Mouse (Mus musculus) hindbrain, embryonic 13.5 days (tissue): ENCODE measurements around the gene Rad23a. TPM values are rescaled to one million over a fixed set of nuclear protein-coding genes. Genes with fewer than 3 reads are reported as not detected.

Experiments
- ATAC-seq: fragments of 200-750 bp; cut with Nextera tagmentation; 2 replicates; pipeline ENCODE4 v1.8.0; 2017; ENCODE audit warnings: moderate TSS enrichment; ENCODE audit not compliant: low FRiP score
- H3K27ac ChIP-seq: fragments of 300-500 bp; sonication (generic); 2 replicates; pipeline ENCODE4 v1.5.1; 2015; ENCODE audit warnings: inconsistent platforms, mild to moderate bottlenecking, moderate library complexity
- H3K27me3 ChIP-seq: fragments of 300-500 bp; sonication (generic); 2 replicates; pipeline ENCODE4 v1.6.1; 2015; ENCODE audit warnings: mild to moderate bottlenecking, inconsistent platforms
- H3K36me3 ChIP-seq: fragments of 300-500 bp; sonication (generic); 2 replicates; pipeline ENCODE4 v1.6.1; 2015; ENCODE audit warnings: mild to moderate bottlenecking, inconsistent platforms
- H3K4me1 ChIP-seq: fragments of 300-500 bp; sonication (generic); replicated peaks from 2 replicates; pipeline ENCODE4 v1.6.1; 2015; ENCODE audit warnings: inconsistent platforms
- H3K4me2 ChIP-seq: fragments of 300-500 bp; sonication (generic); 2 replicates; pipeline ENCODE4 v1.6.1; 2015; ENCODE audit warnings: inconsistent platforms, mild to moderate bottlenecking, moderate library complexity
- H3K4me3 ChIP-seq: fragments of 300-500 bp; sonication (generic); 2 replicates; pipeline ENCODE4 v1.5.1; 2015; ENCODE audit warnings: mild to moderate bottlenecking, inconsistent platforms
- H3K9ac ChIP-seq: fragments of 300-500 bp; sonication (generic); 2 replicates; pipeline ENCODE4 v1.6.1; 2015; ENCODE audit warnings: mild to moderate bottlenecking, inconsistent platforms
- H3K9me3 ChIP-seq: fragments of 300-500 bp; sonication (generic); 2 replicates; pipeline ENCODE4 v1.6.1; 2016; ENCODE audit warnings: inconsistent platforms
- WGBS: fragments of 180-500 bp; shearing (Covaris S2); methylation state at CpG from one replicate; pipeline ENCODE4 v1.1.7; 2015; 5-methylcytosine and 5-hydroxymethylcytosine counted together
- polyA plus RNA-seq: library from polyadenylated mRNA; unstranded; fragments of >200 nt; fragmentation: Nextera tagmentation; extraction: Ambion mirVana; gene quantifications from 2 replicates; pipeline ENCODE4 v1.2.1, GENCODE M21; 2015

Rad23a gene
- polyA plus RNA-seq, 1 experiment from 2014 or later = 83.2 TPM

DNA sequence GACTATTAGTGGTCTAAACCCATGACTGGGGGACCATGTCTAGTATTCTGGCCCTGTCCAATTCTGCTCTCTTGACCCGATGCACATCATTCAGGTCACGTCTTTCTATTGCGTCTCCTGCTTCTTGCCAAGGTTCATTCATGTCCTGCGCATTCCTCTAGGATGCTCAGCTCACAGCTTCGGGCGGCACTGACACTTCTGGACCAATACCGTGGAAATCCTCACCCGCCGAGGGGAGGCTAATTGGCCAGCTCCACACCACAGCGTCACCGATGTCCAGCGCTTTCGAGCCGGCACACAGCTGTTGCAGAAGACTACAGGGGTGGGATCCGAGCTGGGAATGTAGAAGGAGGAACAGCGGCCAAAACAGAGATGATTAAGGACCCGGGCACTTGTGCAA, 24.3 kb downstream of the Rad23a start:
- 77% methylated on average over 17 of the region's 17 CpGs for WGBS
- Histone ChIP-seq H3K36me3 (0 out of 2 replicates have a peak, but pooled peaks cover 5% of the 10 kb centered on the region), H3K9ac (no peak overlapping the region), H3K27ac (peak overlapping the region; percentile 80), H3K4me1 (peaks cover 37% of the 10 kb centered on the region), H3K27me3 (peaks cover 25% of the 10 kb centered on the region), H3K4me3 (no peak overlapping the region), H3K4me2 (no peak overlapping the region), H3K9me3 (no peaks in the 10 kb centered on the region)
- no peak for ATAC-seq

- Histone ChIP-seq H3K9ac (no peak overlapping the region), H3K4me2 (no peak overlapping the region), H3K27me3 (peaks cover 25% of the 10 kb centered on the region), H3K27ac (peak overlapping the region; percentile 80), H3K36me3 (0 out of 2 replicates have a peak, but pooled peaks cover 5% of the 10 kb centered on the region), H3K4me1 (peaks cover 42% of the 10 kb centered on the region), H3K9me3 (no peaks in the 10 kb centered on the region), H3K4me3 (no peak overlapping the region)
- ATAC-seq = peak; percentile 37; the same call in 1 of the 2 replicates
- WGBS = 9% methylated on average over 9 of the region's 9 CpGs
Observed at GRCm38 (mm10) chr8:84815547-84815946, 24.9 kb downstream of the Rad23a start.

GRCm38 (mm10) chr8:84814555-84815441, 25.7 kb downstream of the Rad23a start:
- H3K4me2 ChIP-seq = no peak overlapping the region
- H3K4me1 ChIP-seq = peaks cover 45% of the 10 kb centered on the region
- 0 out of 2 replicates have a peak, but pooled peaks cover 5% of the 10 kb centered on the region for H3K36me3 ChIP-seq
- ATAC-seq = peak; percentile 41
- H3K9me3 ChIP-seq = no peaks in the 10 kb centered on the region
- no peak overlapping the region for H3K4me3 ChIP-seq
- H3K27me3 ChIP-seq = peaks cover 25% of the 10 kb centered on the region
- peak overlapping the region; percentile 19; the same call in 1 of the 2 replicates for H3K9ac ChIP-seq
- H3K27ac ChIP-seq = peak overlapping the region; percentile 80
- 30% methylated on average over 19 of the region's 19 CpGs for WGBS

GRCm38 (mm10) chr8:84814240-84814554, 26.3 kb downstream of the Rad23a start:
- 57% methylated on average over 11 of the region's 11 CpGs for WGBS
- Histone ChIP-seq H3K9me3 (no peaks in the 10 kb centered on the region), H3K27ac (peak overlapping the region; percentile 80), H3K4me2 (no peak overlapping the region), H3K27me3 (peaks cover 30% of the 10 kb centered on the region), H3K36me3 (0 out of 2 replicates have a peak, but pooled peaks cover 5% of the 10 kb centered on the region), H3K4me1 (peaks cover 51% of the 10 kb centered on the region), H3K4me3 (no peak overlapping the region), H3K9ac (peak overlapping the region; percentile 19; the same call in 1 of the 2 replicates)
- ATAC-seq = peak; percentile 5

- Histone ChIP-seq H3K27me3 (peaks cover 34% of the 10 kb centered on the region), H3K36me3 (0 out of 2 replicates have a peak, but pooled peaks cover 5% of the 10 kb centered on the region), H3K4me2 (no peak overlapping the region), H3K9ac (0 out of 2 replicates have a peak overlapping the region, but pooled peaks have one; percentile 14), H3K4me3 (no peak overlapping the region), H3K9me3 (no peaks in the 10 kb centered on the region), H3K27ac (peak overlapping the region; percentile 80), H3K4me1 (peaks cover 55% of the 10 kb centered on the region)
- ATAC-seq = no peak
- WGBS = 89% methylated on average over 3 of the region's 3 CpGs
Observed at GRCm38 (mm10) chr8:84813830-84814229, 26.6 kb downstream of the Rad23a start.

GRCm38 (mm10) chr8:84813059-84813458, 27.4 kb downstream of the Rad23a start:
- H3K4me1 ChIP-seq = peaks cover 61% of the 10 kb centered on the region
- peaks cover 42% of the 10 kb centered on the region for H3K27me3 ChIP-seq
- H3K27ac ChIP-seq = no peak overlapping the region
- H3K9me3 ChIP-seq = no peaks in the 10 kb centered on the region
- 0 out of 2 replicates have a peak, but pooled peaks cover 5% of the 10 kb centered on the region for H3K36me3 ChIP-seq
- ATAC-seq = no peak
- no peak overlapping the region for H3K4me3 ChIP-seq
- 2% methylated on average over 5 of the region's 5 CpGs for WGBS
- H3K4me2 ChIP-seq = no peak overlapping the region
- H3K9ac ChIP-seq = no peak overlapping the region

GRCm38 (mm10) chr8:84811303-84811702, 29.2 kb downstream of the Rad23a start:
- 16% methylated on average over 10 of the region's 10 CpGs for WGBS
- peaks cover 55% of the 10 kb centered on the region for H3K27me3 ChIP-seq
- H3K27ac ChIP-seq = peak overlapping the region; percentile 58
- peak overlapping the region; percentile 14; the same call in 1 of the 2 replicates for H3K9ac ChIP-seq
- peaks cover 61% of the 10 kb centered on the region for H3K4me1 ChIP-seq
- no peaks in the 10 kb centered on the region for H3K9me3 ChIP-seq
- ATAC-seq = no peak
- 0 out of 2 replicates have a peak, but pooled peaks cover 5% of the 10 kb centered on the region for H3K36me3 ChIP-seq
- peak overlapping the region; percentile 31 for H3K4me3 ChIP-seq
- peak overlapping the region; percentile 54 for H3K4me2 ChIP-seq

DNA sequence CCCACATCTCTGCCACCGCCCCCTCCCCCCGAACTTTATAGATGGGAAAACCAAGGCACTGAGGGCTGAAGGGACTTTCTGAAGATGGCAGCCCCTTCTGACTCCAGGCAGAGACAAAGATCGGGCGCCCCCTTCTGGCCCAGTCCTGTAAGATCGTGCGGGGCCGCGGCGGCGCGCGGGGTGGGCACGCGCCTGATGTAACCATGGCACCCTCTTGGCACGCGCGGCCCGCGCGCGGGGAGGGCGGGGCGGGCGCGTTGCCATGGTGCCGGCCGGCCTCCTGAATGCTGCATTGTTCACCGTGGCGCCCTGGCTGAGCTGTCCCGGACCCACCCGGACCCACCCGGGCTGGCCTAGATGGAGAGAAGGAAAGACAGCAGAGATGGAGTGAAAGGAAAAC, 29.6 kb downstream of the Rad23a start:
- Histone ChIP-seq H3K27ac (peak overlapping the region; percentile 58), H3K4me3 (peak overlapping the region; percentile 31), H3K36me3 (0 out of 2 replicates have a peak, but pooled peaks cover 3% of the 10 kb centered on the region), H3K27me3 (peaks cover 56% of the 10 kb centered on the region), H3K9me3 (no peaks in the 10 kb centered on the region), H3K4me1 (peaks cover 61% of the 10 kb centered on the region), H3K9ac (peak overlapping the region; percentile 14; the same call in 1 of the 2 replicates), H3K4me2 (peak overlapping the region; percentile 54)
- under 1% methylated on average over 32 of the region's 32 CpGs for WGBS
- ATAC-seq = peak; percentile 78

- Histone ChIP-seq H3K9me3 (no peaks in the 10 kb centered on the region), H3K27me3 (peaks cover 66% of the 10 kb centered on the region), H3K4me3 (no peak overlapping the region), H3K36me3 (no peaks in the 10 kb centered on the region), H3K4me2 (no peak overlapping the region), H3K27ac (0 out of 2 replicates have a peak overlapping the region, but pooled peaks have one; percentile 73), H3K4me1 (peaks cover 51% of the 10 kb centered on the region), H3K9ac (no peak overlapping the region)
- no peak for ATAC-seq
- WGBS = 72% methylated on average over 5 of the region's 5 CpGs
Observed at GRCm38 (mm10) chr8:84809941-84810280, 30.6 kb downstream of the Rad23a start.

DNA sequence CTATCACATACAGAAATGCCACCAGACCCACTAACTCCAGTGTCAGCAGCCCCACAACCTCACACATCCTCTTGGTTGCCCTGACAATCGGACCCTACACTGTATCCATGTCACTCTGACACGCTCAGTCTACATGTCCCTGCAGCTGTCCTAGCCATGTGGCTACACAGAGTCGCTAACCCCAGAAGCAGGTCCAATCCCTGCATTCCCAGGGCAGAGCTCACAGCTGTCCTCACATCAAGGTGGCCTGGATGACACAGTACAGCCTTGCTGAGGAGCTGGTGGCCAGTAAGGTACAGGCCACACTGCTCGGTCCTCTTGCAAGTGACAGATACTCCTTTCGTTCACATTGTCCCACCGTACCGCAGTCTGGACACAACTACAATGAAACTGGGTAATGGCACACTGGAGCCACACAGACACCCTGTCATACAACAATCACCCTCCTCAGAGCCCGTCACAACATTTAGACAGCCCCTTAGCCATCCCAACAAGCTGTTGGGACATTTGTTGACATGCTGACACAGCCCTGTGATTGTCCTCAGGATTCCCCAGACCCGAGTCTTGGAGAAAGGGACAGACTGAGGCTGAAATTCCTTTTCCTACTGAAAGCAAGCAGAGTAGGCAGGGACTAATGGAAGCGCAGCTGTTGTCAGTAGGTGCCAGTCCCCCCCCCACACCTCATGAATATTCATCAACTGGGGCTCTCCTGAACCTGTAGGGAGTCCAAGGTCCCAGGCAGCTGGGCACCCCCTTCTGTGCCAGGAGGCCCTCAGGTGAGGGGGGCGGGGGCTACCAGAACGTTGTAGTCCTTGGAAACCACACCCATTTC, 31.1 kb downstream of the Rad23a start:
- no peak for ATAC-seq
- 0 out of 2 replicates have a peak overlapping the region, but pooled peaks have one; percentile 11 for H3K9ac ChIP-seq
- no peaks in the 10 kb centered on the region for H3K36me3 ChIP-seq
- peaks cover 68% of the 10 kb centered on the region for H3K27me3 ChIP-seq
- WGBS = 49% methylated on average over 12 of the region's 12 CpGs
- H3K9me3 ChIP-seq = no peaks in the 10 kb centered on the region
- no peak overlapping the region for H3K4me2 ChIP-seq
- H3K4me3 ChIP-seq = no peak overlapping the region
- peak overlapping the region; percentile 73 for H3K27ac ChIP-seq
- H3K4me1 ChIP-seq = peaks cover 46% of the 10 kb centered on the region

DNA sequence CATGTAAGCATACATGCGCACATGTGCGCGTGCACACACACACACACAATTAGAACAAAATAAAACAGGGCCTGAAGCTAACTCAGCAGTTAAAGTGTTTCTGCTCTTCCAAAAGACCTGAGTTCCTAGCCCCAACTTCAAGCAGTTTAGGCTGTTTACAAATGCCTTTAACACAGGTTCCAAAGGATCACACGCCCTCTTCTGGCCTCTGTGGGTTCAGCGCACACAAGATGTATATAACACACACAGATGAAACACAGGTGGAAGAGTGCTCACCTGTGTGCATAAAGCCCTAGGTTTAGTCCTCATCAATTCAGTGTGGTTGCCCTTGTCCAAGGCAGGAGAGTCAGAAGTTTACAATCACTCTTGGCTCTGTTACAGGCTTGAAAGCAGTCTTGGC, 34.4 kb downstream of the Rad23a start:
- Histone ChIP-seq H3K27me3 (peaks cover 84% of the 10 kb centered on the region), H3K27ac (no peak overlapping the region), H3K9ac (no peak overlapping the region), H3K4me3 (no peak overlapping the region), H3K4me1 (peaks cover 23% of the 10 kb centered on the region), H3K36me3 (no peaks in the 10 kb centered on the region), H3K4me2 (no peak overlapping the region), H3K9me3 (no peaks in the 10 kb centered on the region)
- 97% methylated on average over 5 of the region's 5 CpGs for WGBS
- ATAC-seq = no peak
